Mouse (Mus musculus) bone marrow macrophage, adult 2 months (primary cell): ENCODE results near the gene Prep. TPM values are rescaled to one million over a fixed set of nuclear protein-coding genes. Genes with fewer than 3 reads are reported as not detected.
A peak's percentile ranks its signal among the peaks of the same experiment; 100 is the strongest.

Experiments used
- H3K27ac ChIP-seq: 2 replicates; pipeline ENCODE4 v1.5.1; 2012; ENCODE audit warnings: low read depth, low read length; ENCODE audit not compliant: insufficient read depth
- H3K4me1 ChIP-seq: 2 replicates; pipeline ENCODE4 v1.6.1; 2012; ENCODE audit warnings: low read length; ENCODE audit not compliant: control insufficient read depth, insufficient read depth
- H3K4me3 ChIP-seq: 2 replicates; pipeline ENCODE4 v1.5.1; 2012; ENCODE audit warnings: mild to moderate bottlenecking, low read length, moderate library complexity; ENCODE audit not compliant: insufficient read depth
- CTCF ChIP-seq: IDR thresholded peaks from 2 replicates; pipeline ENCODE4 v1.5.1; 2012; ENCODE audit warnings: low read depth, mild to moderate bottlenecking, low read length, moderate library complexity
- POLR2A ChIP-seq: IDR thresholded peaks from 2 replicates; pipeline ENCODE4 v1.6.1; 2012; ENCODE audit warnings: mild to moderate bottlenecking, low read depth, low read length, borderline replicate concordance
- polyA plus RNA-seq: library from polyadenylated mRNA; stranded (reverse); fragments of >200 nt; gene quantifications from 2 replicates; pipeline ENCODE4 v1.2.4, GENCODE M21; 2012; ENCODE audit not compliant: missing spikeins, insufficient read depth, insufficient read length

Gene Prep
- polyA plus RNA-seq, result 5.5 and 6.2 TPM in 2 replicates

DNA sequence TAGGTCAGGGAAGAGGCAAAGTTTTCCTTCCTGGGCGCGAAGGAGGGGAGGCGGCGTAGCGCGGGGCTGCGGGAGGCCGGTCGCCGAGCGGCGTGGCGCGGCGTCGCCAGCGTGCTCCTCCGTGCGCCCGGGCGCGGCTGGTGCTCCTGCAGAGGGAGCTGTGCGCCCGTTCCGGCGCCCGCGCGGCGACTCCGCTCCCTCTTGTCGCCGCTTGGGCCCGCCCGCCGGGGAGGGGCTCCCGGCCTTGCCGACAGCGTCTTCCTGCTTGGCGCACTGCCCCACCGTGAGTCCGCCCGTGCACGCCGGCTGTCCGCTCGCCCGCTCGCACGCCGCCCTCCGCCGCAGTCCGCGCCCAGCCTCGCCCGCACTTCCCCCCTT is at the start of gene Prep:
Gene Prep (plus strand): TSS at position 273 of the 378 bp plus-strand sequence.
- peak within 1 kb of the TSS; percentile 85 for H3K4me3 ChIP-seq
- TF ChIP-seq CTCF (no peak), POLR2A (no peak)
- H3K27ac ChIP-seq, result peak within 1 kb of the TSS; percentile 59
- peaks cover 17% of the 10 kb centered on the region for H3K4me1 ChIP-seq

DNA sequence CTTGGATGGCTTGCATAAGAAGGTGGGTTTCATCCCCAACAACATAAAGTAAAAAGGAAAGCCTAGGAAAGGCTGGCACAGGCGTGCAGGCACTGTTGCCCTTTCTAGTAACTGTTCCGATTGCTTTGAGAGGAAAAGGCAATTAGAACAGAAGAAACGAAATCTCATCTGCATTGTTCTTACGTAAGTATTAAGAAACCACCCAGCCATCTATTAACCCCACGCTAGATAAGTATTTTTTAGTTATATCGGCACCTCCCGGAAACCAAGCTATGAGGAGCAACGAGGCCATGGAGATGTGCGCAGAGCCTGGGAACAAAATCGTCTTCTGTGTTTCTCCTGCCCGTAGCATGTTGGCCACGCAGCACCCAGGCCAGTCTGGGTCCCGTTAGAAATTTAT is 49.7 kb upstream of the Prep start:
- no peak overlapping the region for H3K27ac ChIP-seq
- TF ChIP-seq CTCF (no peak), POLR2A (no peak)
- H3K4me1 ChIP-seq, result peaks cover 18% of the 10 kb centered on the region
- H3K4me3 ChIP-seq, result no peak overlapping the region

DNA sequence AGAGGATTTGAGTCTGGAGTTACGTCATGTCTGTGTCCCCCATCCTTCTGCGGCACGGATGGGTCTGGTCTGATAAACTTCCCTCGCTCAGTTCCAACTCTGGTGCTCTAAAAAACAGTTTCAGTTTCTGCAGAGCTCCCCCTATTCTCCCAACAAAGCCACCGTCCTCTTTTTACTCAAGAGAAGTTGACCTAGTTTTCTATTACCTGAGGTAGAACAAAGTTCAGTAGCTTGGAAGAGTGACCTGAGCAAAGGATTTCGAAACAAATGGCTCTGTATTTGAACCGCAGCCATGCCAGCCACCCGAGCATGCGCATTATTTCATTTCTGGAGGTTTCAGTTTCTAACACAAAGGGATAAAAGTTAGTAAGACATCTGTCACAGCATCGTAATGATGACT is 49.2 kb upstream of the Prep start:
- TF ChIP-seq POLR2A (no peak), CTCF (no peak)
- Histone ChIP-seq H3K27ac (no peak overlapping the region), H3K4me3 (no peak overlapping the region), H3K4me1 (peaks cover 18% of the 10 kb centered on the region)

DNA sequence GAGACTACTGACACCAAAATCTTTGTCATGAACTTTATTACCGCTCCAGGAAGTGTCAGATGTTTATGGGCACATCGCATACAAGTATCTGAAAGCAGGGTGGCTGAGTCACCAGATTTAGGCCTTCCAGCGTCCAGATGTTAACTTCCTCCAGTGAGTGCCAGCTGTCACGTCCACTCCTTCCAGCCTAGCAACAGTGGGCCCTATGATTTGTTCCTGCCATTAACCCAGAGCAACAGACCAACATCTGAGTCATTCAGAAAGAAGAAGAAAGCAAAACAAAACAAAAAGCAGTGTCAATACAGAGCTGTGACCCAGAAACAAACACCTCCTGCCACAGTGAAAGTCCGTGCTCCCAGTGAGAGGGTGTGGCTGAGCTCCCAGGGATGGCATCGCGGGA is 47.6 kb upstream of the Prep start:
- no peak overlapping the region for H3K4me3 ChIP-seq
- H3K4me1 ChIP-seq, result peaks cover 18% of the 10 kb centered on the region
- TF ChIP-seq POLR2A (no peak), CTCF (no peak)
- peak overlapping the region; percentile 47 for H3K27ac ChIP-seq

DNA sequence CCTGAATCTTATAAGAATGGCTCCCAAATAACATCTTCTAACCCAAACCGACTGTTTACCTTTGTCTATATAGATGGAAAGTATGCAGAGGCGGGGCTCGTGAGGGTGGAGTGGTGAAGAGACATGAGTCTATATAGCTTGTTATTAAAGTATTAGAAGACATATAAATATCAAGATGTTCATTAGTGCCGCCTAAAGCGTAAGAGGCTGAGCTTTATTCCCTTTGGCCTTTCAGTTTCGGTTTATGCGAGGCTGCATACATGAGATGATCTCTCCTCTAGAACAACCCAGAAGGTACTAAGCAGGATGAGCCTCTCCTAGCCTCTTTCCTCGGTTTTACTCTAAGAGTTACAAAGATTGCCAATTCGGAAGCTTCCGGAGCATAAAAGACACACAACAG is 47.2 kb upstream of the Prep start:
- H3K27ac ChIP-seq, result peak overlapping the region; percentile 47
- no peak overlapping the region for H3K4me3 ChIP-seq
- peaks cover 18% of the 10 kb centered on the region for H3K4me1 ChIP-seq
- no peak for TF ChIP-seq POLR2A
- TF ChIP-seq CTCF, result no peak

- Histone ChIP-seq H3K4me1 (peaks cover 18% of the 10 kb centered on the region), H3K27ac (peak overlapping the region; percentile 47; the same call in 1 of the 2 replicates), H3K4me3 (no peak overlapping the region)
- TF ChIP-seq POLR2A (no peak), CTCF (no peak)
Observed at GRCm38 (mm10) chr10:45020291-45020690, 46.7 kb upstream of the Prep start.

- Histone ChIP-seq H3K27ac (no peak overlapping the region), H3K4me3 (no peak overlapping the region), H3K4me1 (peaks cover 12% of the 10 kb centered on the region)
- TF ChIP-seq CTCF, result no peak
- no peak for TF ChIP-seq POLR2A
Observed at GRCm38 (mm10) chr10:45025184-45025583, 41.8 kb upstream of the Prep start.

DNA sequence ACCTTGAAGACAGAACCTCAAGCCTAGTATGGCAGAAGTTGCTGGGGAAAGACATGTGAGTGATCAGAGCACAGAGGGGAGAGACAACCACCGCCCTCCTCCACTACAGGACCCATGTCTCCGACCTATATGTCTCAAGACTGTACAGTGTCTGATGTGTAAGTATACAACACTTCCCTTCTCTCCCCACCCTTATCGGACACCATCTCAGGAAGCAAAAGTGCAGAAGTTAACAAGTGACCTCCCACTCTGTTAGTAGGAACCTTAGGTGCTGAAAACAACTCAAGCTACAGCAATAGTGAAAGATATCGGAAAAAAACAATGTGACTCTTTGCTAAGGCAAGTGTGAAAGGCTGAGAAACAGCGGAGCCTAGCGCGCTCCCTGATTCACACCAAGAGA is 40.1 kb upstream of the Prep start:
- H3K4me1 ChIP-seq, result no peaks in the 10 kb centered on the region
- TF ChIP-seq POLR2A, result no peak
- no peak for TF ChIP-seq CTCF

DNA sequence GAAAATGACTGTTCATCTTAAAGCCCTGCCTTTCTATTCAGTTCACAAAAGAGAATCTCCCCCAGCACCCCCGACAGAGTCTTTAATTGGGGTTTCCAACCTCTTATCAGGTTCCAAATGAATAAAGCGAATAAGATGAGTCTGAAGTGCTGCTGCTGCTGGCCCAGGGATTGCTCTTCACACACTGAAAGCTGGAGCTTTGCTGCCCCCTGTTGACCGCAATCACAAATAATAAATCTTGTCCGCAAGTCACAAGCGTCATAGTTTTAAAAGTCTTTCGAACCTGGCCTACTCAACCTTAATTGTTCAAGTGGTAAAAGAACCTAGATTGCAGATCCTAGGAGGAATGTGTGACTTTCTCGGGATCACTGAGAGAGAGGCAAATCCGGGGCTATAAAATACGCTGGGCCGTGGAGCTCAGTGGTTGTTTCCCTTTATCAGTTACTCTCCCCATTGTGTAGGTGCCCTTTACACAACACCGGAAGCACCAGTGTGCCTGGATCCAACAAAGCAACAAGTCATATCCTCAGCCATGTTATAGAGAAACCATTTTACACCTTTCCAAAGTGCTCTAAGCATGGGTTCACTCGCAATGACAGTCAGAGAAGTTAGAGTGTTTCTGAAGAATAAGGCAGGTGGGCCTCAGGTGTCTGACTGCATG is 21.6 kb upstream of the Prep start:
- Histone ChIP-seq H3K27ac (no peak overlapping the region), H3K4me1 (peaks cover 14% of the 10 kb centered on the region), H3K4me3 (no peak overlapping the region)
- TF ChIP-seq POLR2A (no peak), CTCF (peak; percentile 60)

More for the DNA sequence above, 40.1 kb upstream of the Prep start:
- H3K27ac ChIP-seq, result no peak overlapping the region
- no peak overlapping the region for H3K4me3 ChIP-seq

- H3K4me3 ChIP-seq, result no peak overlapping the region
Observed at GRCm38 (mm10) chr10:45048158-45048557, 18.8 kb upstream of the Prep start.

More at GRCm38 (mm10) chr10:45048158-45048557, 18.8 kb upstream of the Prep start:
- Histone ChIP-seq H3K27ac (no peak overlapping the region; the same call in 1 of the 2 replicates), H3K4me1 (peaks cover 14% of the 10 kb centered on the region)
- TF ChIP-seq POLR2A (no peak), CTCF (no peak)
